Mouse (Mus musculus) Patski (cell line): ENCODE results near the gene Tpra1. TPM values are rescaled to one million over a fixed set of nuclear protein-coding genes. Genes with fewer than 3 reads are reported as not detected.
A peak's percentile ranks its signal among the peaks of the same experiment; 100 is the strongest.

Experiments used
- ATAC-seq: fragments of 100-300 bp; one replicate; pipeline ENCODE4 v1.8.0; 2021
- CTCF ChIA-PET: fragments of 350-600 bp; sonication (Branson Sonifier 250); formaldehyde crosslinking; loops from one replicate; lab custom pipeline; 2022; ENCODE audit warnings: inconsistent platforms; lab: Charles Lee
- POLR2A ChIA-PET: fragments of 350-600 bp; sonication (Branson Sonifier 250); formaldehyde crosslinking; loops from one replicate; lab custom pipeline; 2022; ENCODE audit warnings: antibody characterized with exemption, inconsistent platforms; lab: Charles Lee
- DNase-seq: peaks from one replicate; pipeline ENCODE4 v3.0.0-alpha.2; 2011; ENCODE audit warnings: low read depth, low spot score
- H3K27me3 ChIP-seq: fragments of 371-371 bp; one replicate; pipeline ENCODE4 v1.5.1; 2021
- CTCF ChIP-seq: fragments of 100-300 bp; IDR thresholded peaks from one replicate; pipeline ENCODE4 v1.5.1; 2021
- in situ Hi-C: fragments of 300-500 bp; cut with MboI; formaldehyde crosslinking; loops from 3 replicates; pipeline ENCODE4 v1.11.1; 2018; ENCODE audit warnings: low pct_unique_long_range_greater_than_20kb, mixed read lengths
- polyA plus RNA-seq: library from polyadenylated mRNA; unstranded; gene quantifications from one replicate; pipeline ENCODE4 v1.2.3, GENCODE M21; 2021

Gene Tpra1
- polyA plus RNA-seq: 64.5 TPM

- in situ Hi-C loops: no loop called here
- no peak for TF ChIP-seq CTCF
- ChIA-PET POLR2A (no interaction called here), CTCF (interaction anchor here (1.1 to 2.3 kb wide), 4 partner anchors 10 to 730 kb away, joined by 3 to 6 read pairs (median 3); no protein-coding TSS in a partner anchor)
- peak; percentile 81 for ATAC-seq
- no peaks in the 10 kb centered on the region for H3K27me3 ChIP-seq
- peak; percentile 82 for DNase-seq
Measured at GRCm38 (mm10) chr6:88901947-88902820, at the start of gene Tpra1. Tpra1 (plus strand) TSS chr6:88902251.

GRCm38 (mm10) chr6:88854509-88854908 lies 47.5 kb upstream of the Tpra1 start:
- in situ Hi-C loops: loop anchor here (25.0 kb wide), 1 partner anchor 667 kb away; the partner anchor contains the start of gene Gata2
- ATAC-seq (no peak), DNase-seq (no peak)
- no peak for TF ChIP-seq CTCF
- POLR2A ChIA-PET: no interaction called here
- no peaks in the 10 kb centered on the region for H3K27me3 ChIP-seq
- CTCF ChIA-PET: interaction anchor here (0.8 to 1.0 kb wide), 3 partner anchors 11 to 12 kb away, joined by 4 read pairs; partner anchors contain the start of gene Abtb1

GRCm38 (mm10) chr6:88855636-88856035 lies 46.4 kb upstream of the Tpra1 start:
- H3K27me3 ChIP-seq: no peaks in the 10 kb centered on the region
- in situ Hi-C loops: loop anchor here (5.0 to 25.0 kb wide), 2 partner anchors 293 to 668 kb away; partner anchors contain the start of gene Gata2
- no peak for DNase-seq
- TF ChIP-seq CTCF: no peak
- ATAC-seq: no peak
- ChIA-PET CTCF (interaction anchor here (0.8 to 1.6 kb wide), 11 partner anchors 9 to 301 kb away, joined by 3 to 8 read pairs (median 4); no protein-coding TSS in a partner anchor), POLR2A (no interaction called here)

- DNase-seq: no peak
- CTCF ChIA-PET: interaction anchor here (1.0 to 1.6 kb wide), 3 partner anchors 14 to 302 kb away, joined by 3 to 8 read pairs (median 3); no protein-coding TSS in a partner anchor
- TF ChIP-seq CTCF: no peak
- no peak for ATAC-seq
- POLR2A ChIA-PET: no interaction called here
- in situ Hi-C loops: loop anchor here (5.0 to 25.0 kb wide), 2 partner anchors 295 to 670 kb away; partner anchors contain the start of gene Gata2
- H3K27me3 ChIP-seq: no peaks in the 10 kb centered on the region
Measured at GRCm38 (mm10) chr6:88857249-88857648, 44.8 kb upstream of the Tpra1 start.

GRCm38 (mm10) chr6:88857830-88858229 lies 44.2 kb upstream of the Tpra1 start:
- ChIA-PET CTCF (interaction anchor here (1.0 to 1.8 kb wide), 5 partner anchors 15 to 308 kb away, joined by 3 to 4 read pairs (median 3); no protein-coding TSS in a partner anchor), POLR2A (no interaction called here)
- no peak for DNase-seq
- H3K27me3 ChIP-seq: no peaks in the 10 kb centered on the region
- in situ Hi-C loops: loop anchor here (5.0 to 25.0 kb wide), 2 partner anchors 296 to 671 kb away; partner anchors contain the start of gene Gata2
- no peak for TF ChIP-seq CTCF
- no peak for ATAC-seq

- ChIA-PET CTCF (interaction anchor here (1.1 to 1.8 kb wide), 3 partner anchors 31 to 309 kb away, joined by 3 to 4 read pairs (median 4); no protein-coding TSS in a partner anchor), POLR2A (no interaction called here)
- DNase-seq (no peak), ATAC-seq (no peak)
- in situ Hi-C loops: loop anchor here (5.0 to 25.0 kb wide), 2 partner anchors 296 to 671 kb away; partner anchors contain the start of gene Gata2
- TF ChIP-seq CTCF: no peak
- no peaks in the 10 kb centered on the region for H3K27me3 ChIP-seq
Measured at GRCm38 (mm10) chr6:88858341-88858740, 43.7 kb upstream of the Tpra1 start.

- POLR2A ChIA-PET: no interaction called here
- TF ChIP-seq CTCF: no peak
- no peaks in the 10 kb centered on the region for H3K27me3 ChIP-seq
- CTCF ChIA-PET: interaction anchor here (0.8 to 2.0 kb wide), 5 partner anchors 8 to 19 kb away, joined by 3 to 8 read pairs (median 4); partner anchors contain the start of gene Abtb1
- DNase-seq: peak; percentile 31
- in situ Hi-C loops: loop anchor here (25.0 kb wide), 1 partner anchor 674 kb away; the partner anchor contains the start of gene Gata2
- ATAC-seq: peak; percentile 55
Measured at GRCm38 (mm10) chr6:88860914-88861313, 41.1 kb upstream of the Tpra1 start.

- no peaks in the 10 kb centered on the region for H3K27me3 ChIP-seq
- ATAC-seq (no peak), DNase-seq (no peak)
- CTCF ChIA-PET: interaction anchor here (1.3 kb wide), 1 partner anchor 11 kb away, joined by 4 read pairs; no protein-coding TSS in a partner anchor
- POLR2A ChIA-PET: no interaction called here
- no peak for TF ChIP-seq CTCF
- in situ Hi-C loops: loop anchor here (25.0 kb wide), 1 partner anchor 678 kb away; the partner anchor contains the start of gene Gata2
Measured at GRCm38 (mm10) chr6:88865704-88866103, 36.3 kb upstream of the Tpra1 start.

GRCm38 (mm10) chr6:88869459-88869858 lies 32.6 kb upstream of the Tpra1 start:
- in situ Hi-C loops: loop anchor here (25.0 kb wide), 1 partner anchor 682 kb away; the partner anchor contains the start of gene Gata2
- no peak for TF ChIP-seq CTCF
- peak; percentile 30 for DNase-seq
- CTCF ChIA-PET: interaction anchor here (1.1 to 2.1 kb wide), 3 partner anchors 9 to 14 kb away, joined by 4 to 5 read pairs (median 5); no protein-coding TSS in a partner anchor
- H3K27me3 ChIP-seq: no peaks in the 10 kb centered on the region
- POLR2A ChIA-PET: no interaction called here
- peak; percentile 92 for ATAC-seq

GRCm38 (mm10) chr6:88870594-88870993 lies 31.5 kb upstream of the Tpra1 start:
- ATAC-seq (no peak), DNase-seq (no peak)
- TF ChIP-seq CTCF: no peak
- in situ Hi-C loops: loop anchor here (25.0 kb wide), 1 partner anchor 683 kb away; the partner anchor contains the start of gene Gata2
- ChIA-PET CTCF (interaction anchor here (1.3 to 2.1 kb wide), 2 partner anchors 11 to 15 kb away, joined by 5 read pairs; no protein-coding TSS in a partner anchor), POLR2A (no interaction called here)
- H3K27me3 ChIP-seq: no peaks in the 10 kb centered on the region
